Mouse (Mus musculus): ENCODE data around the gene Abcb1b.

GRCm38 (mm10) chr5:8819635-8820591 lies 22.0 kb downstream of the Abcb1b start:
- no peak for TF ChIP-seq CTCF (IDR thresholded peaks at IDR 0.05; ENCODE audit: extremely low read depth, insufficient read length, insufficient replicate concordance, low read depth, low read length)
- TF ChIP-seq POLR2A (IDR thresholded peaks at IDR 0.05; ENCODE audit: low read depth, low read length) = no peak

Measured in small intestine, adult 2 months (tissue).